Mouse (Mus musculus): Measurements from ENCODE around the gene Arpp21.

- no peak for TF ChIP-seq POLR2A (IDR thresholded peaks at IDR 0.05; ENCODE audit: borderline replicate concordance, control insufficient read depth, low read depth, low read length)
- no peak for TF ChIP-seq CTCF (IDR thresholded peaks at IDR 0.05; ENCODE audit: control insufficient read depth, insufficient read depth, low read length)
Observed at GRCm38 (mm10) chr9:112100841-112101595, 134.7 kb downstream of the Arpp21 start.
